Mouse (Mus musculus) lung, adult 2 months (tissue): ENCODE results near the gene Plppr3.

Experiments used
- CTCF ChIP-seq: fragments of 200-500 bp; IDR thresholded peaks from 2 replicates; pipeline ENCODE4 v1.5.1; 2011; ENCODE audit warnings: mild to moderate bottlenecking, low read length, control low read depth; ENCODE audit not compliant: insufficient read depth
- POLR2A ChIP-seq: fragments of 200-500 bp; IDR thresholded peaks from 2 replicates; pipeline ENCODE4 v1.6.1; 2011; ENCODE audit warnings: low read depth, mild to moderate bottlenecking, control low read depth, low read length, borderline replicate concordance; ENCODE audit errors: extremely low read depth

DNA sequence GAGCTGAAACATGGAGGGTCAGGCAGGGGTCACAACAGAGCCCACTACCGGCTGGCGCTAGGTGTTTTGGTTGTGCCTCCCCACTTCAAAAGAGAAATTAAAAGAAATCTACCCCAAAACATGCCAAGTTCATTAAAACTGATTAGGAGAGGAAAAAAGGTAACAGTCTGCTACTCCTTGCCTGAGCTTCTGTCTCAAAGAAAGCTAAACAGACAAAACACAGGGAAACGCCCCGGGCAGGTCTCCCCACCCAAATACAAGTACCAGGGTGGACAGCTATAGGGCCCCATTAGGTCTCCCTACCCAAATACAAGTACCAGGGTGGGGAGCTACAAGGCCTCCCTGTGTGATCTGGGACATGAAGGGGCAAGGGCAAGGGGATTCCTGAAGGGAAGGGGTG is 36.1 kb upstream of the Plppr3 start, which contains the start of gene Gm26602:
- TF ChIP-seq POLR2A, result no peak
- TF ChIP-seq CTCF, result no peak
